Mouse (Mus musculus) adrenal gland, postnatal 14 days (tissue): Measurements from ENCODE around the gene Itga1. TPM values are rescaled to one million over a fixed set of nuclear protein-coding genes. Genes with fewer than 3 reads are reported as not detected.

Experiments used
- DNase-seq: peaks from one replicate; pipeline ENCODE4 v3.0.0; 2021; ENCODE audit warnings: mixed read lengths
- total RNA-seq: library from RNA; stranded (reverse); gene quantifications from 2 replicates; pipeline ENCODE4 v1.2.3, GENCODE M21; 2021

The Itga1 gene
- total RNA-seq, 1 experiment from 2014 or later, result 49.7 TPM

- DNase-seq, result no peak
These were observed 2.4 kb downstream of the Itga1 start for GRCm38 (mm10) chr13:115099381-115099780.

GRCm38 (mm10) chr13:115098227-115098626 lies 3.5 kb downstream of the Itga1 start:
- DNase-seq, result no peak

- no peak for DNase-seq
These were observed 4.8 kb downstream of the Itga1 start for GRCm38 (mm10) chr13:115096965-115097364.

GRCm38 (mm10) chr13:115096216-115096615 lies 5.5 kb downstream of the Itga1 start:
- DNase-seq, result peak; percentile 27

GRCm38 (mm10) chr13:115095392-115095791 lies 6.4 kb downstream of the Itga1 start:
- DNase-seq, result no peak

GRCm38 (mm10) chr13:115091511-115091910 lies 10.3 kb downstream of the Itga1 start:
- DNase-seq, result no peak

- DNase-seq, result no peak
These were observed 10.8 kb downstream of the Itga1 start for GRCm38 (mm10) chr13:115090977-115091445.

GRCm38 (mm10) chr13:115090069-115090976 lies 11.4 kb downstream of the Itga1 start, which contains the start of gene Pelo:
Gene Pelo, minus strand, starts transcription at chr13:115090186.
- DNase-seq, result peak; percentile 98

GRCm38 (mm10) chr13:115089395-115090025 lies 12.3 kb downstream of the Itga1 start:
- peak; percentile 58 for DNase-seq

- no peak for DNase-seq
These were observed 12.8 kb downstream of the Itga1 start for GRCm38 (mm10) chr13:115089020-115089394.

GRCm38 (mm10) chr13:115085974-115086373 lies 15.8 kb downstream of the Itga1 start:
- DNase-seq, result no peak

GRCm38 (mm10) chr13:115082339-115082738 lies 19.4 kb downstream of the Itga1 start:
- no peak for DNase-seq

- no peak for DNase-seq
These were observed 21.7 kb downstream of the Itga1 start for GRCm38 (mm10) chr13:115079996-115080585.

- no peak for DNase-seq
These were observed 22.6 kb downstream of the Itga1 start for GRCm38 (mm10) chr13:115078997-115079685.

- DNase-seq, result peak; percentile 17
These were observed 24.2 kb downstream of the Itga1 start for GRCm38 (mm10) chr13:115077346-115078134.

- no peak for DNase-seq
These were observed 29.4 kb downstream of the Itga1 start for GRCm38 (mm10) chr13:115072386-115072785.

- DNase-seq, result peak; percentile 26
These were observed 30.3 kb downstream of the Itga1 start for GRCm38 (mm10) chr13:115071431-115071830.

GRCm38 (mm10) chr13:115067968-115068330 lies 33.8 kb downstream of the Itga1 start:
- DNase-seq, result no peak

GRCm38 (mm10) chr13:115067324-115067967 lies 34.3 kb downstream of the Itga1 start:
- no peak for DNase-seq

GRCm38 (mm10) chr13:115057555-115057954 lies 44.2 kb downstream of the Itga1 start:
- DNase-seq, result no peak

- DNase-seq, result no peak
These were observed 47.0 kb downstream of the Itga1 start for GRCm38 (mm10) chr13:115054783-115055182.
